Mouse (Mus musculus) neural tube, embryonic 12.5 days (tissue): ENCODE data around the gene Tbc1d30. TPM values are rescaled to one million over a fixed set of nuclear protein-coding genes. Genes with fewer than 3 reads are reported as not detected.
A peak's percentile ranks its signal among the peaks of the same experiment; 100 is the strongest.

Experiments used
- ATAC-seq: fragments of 200-750 bp; cut with Nextera tagmentation; 2 replicates; pipeline ENCODE4 v1.8.0; 2017; ENCODE audit warnings: low read depth, mild to moderate bottlenecking, moderate TSS enrichment, moderate library complexity; ENCODE audit not compliant: low FRiP score
- H3K27ac ChIP-seq: fragments of 300-500 bp; sonication (generic); 2 replicates; pipeline ENCODE4 v1.5.1; 2016
- H3K27me3 ChIP-seq: fragments of 300-500 bp; sonication (generic); replicated peaks from 2 replicates; pipeline ENCODE4 v1.6.1; 2016; ENCODE audit warnings: mild to moderate bottlenecking
- H3K36me3 ChIP-seq: fragments of 300-500 bp; sonication (generic); 2 replicates; pipeline ENCODE4 v1.6.1; 2016; ENCODE audit warnings: mild to moderate bottlenecking
- H3K4me1 ChIP-seq: fragments of 300-500 bp; sonication (generic); 2 replicates; pipeline ENCODE4 v1.6.1; 2016
- H3K4me2 ChIP-seq: fragments of 300-500 bp; sonication (generic); replicated peaks from 2 replicates; pipeline ENCODE4 v1.6.1; 2016; ENCODE audit warnings: mild to moderate bottlenecking
- H3K4me3 ChIP-seq: fragments of 300-500 bp; sonication (generic); 2 replicates; pipeline ENCODE4 v1.5.1; 2016
- H3K9ac ChIP-seq: fragments of 300-500 bp; sonication (generic); 2 replicates; pipeline ENCODE4 v1.6.1; 2016; ENCODE audit warnings: mild to moderate bottlenecking
- H3K9me3 ChIP-seq: fragments of 300-500 bp; sonication (generic); 2 replicates; pipeline ENCODE4 v1.6.1; 2016; ENCODE audit warnings: mild to moderate bottlenecking
- WGBS: fragments of 180-500 bp; shearing (Covaris S2); methylation state at CpG from one replicate; pipeline ENCODE4 v1.1.7; 2016; 5-methylcytosine and 5-hydroxymethylcytosine counted together
- polyA plus RNA-seq: library from polyadenylated mRNA; unstranded; fragments of >200 nt; fragmentation: Nextera tagmentation; extraction: Ambion mirVana; gene quantifications from 2 replicates; pipeline ENCODE4 v1.2.1, GENCODE M21; 2016

Gene Tbc1d30
- polyA plus RNA-seq = 8.1 and 9.0 TPM in 2 replicates

DNA sequence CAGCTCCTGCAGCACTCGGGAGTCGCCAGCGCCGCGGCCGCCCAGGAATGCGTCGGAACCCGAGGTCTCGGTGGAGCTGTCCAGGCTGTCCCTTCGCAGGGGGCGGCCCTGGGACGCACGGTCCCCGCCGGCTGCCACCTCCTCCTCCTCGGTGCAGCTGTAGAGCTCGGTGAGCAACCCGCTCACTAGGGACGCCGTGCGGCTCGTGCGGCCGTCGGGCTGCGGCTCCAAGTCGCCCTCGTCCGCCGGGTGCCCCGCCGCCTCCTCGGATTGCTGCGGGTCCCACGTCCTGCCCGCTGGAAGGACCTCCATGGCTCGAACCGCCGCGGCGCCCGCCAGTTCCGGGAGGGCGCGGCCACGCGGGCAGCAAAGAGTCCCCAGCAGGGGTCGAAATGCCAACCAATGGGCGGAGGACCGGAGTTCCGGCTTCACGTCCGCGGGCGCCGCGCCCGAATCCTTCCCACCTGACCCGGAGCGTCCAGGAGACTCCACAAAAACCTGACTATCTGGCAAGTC is at the start of gene Tbc1d30:
Gene Tbc1d30 (minus strand): TSS at position 213 of the 516 bp plus-strand sequence.
- Histone ChIP-seq H3K27me3 (peaks cover 34% of the 10 kb centered on the region), H3K9ac (peak within 1 kb of the TSS; percentile 49), H3K36me3 (no peaks in the 10 kb centered on the region), H3K4me2 (peak within 1 kb of the TSS; percentile 98), H3K27ac (no peak within 1 kb of the TSS), H3K4me1 (peaks cover 13% of the 10 kb centered on the region), H3K4me3 (peak within 1 kb of the TSS; percentile 46), H3K9me3 (peaks cover 6% of the 10 kb centered on the region; the same call in 1 of the 2 replicates)
- peak; percentile 76 for ATAC-seq
- WGBS = under 1% methylated on average over 55 of the region's 61 CpGs

DNA sequence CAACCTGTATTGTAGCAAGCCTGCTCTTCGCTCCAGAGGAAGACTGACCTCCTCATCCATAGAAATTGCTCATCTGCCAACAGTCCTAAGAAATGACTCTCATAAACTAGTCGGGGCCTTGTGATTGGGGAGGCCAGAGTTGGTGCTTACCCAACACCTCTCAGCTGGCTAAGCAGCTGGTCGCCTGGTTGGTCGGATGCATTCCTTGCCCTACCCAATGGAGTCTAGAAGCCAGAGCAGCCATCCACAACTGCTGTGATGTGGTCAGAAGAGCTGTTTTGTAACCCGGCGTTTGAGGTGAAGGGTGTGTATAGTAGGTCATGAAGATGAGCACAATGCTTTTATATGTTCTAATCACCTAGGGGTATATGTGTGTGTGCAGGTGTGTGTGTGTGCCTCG is 47.5 kb upstream of the Tbc1d30 start:
- no peak overlapping the region for H3K4me3 ChIP-seq
- H3K9ac ChIP-seq = no peak overlapping the region
- H3K27ac ChIP-seq = no peak overlapping the region
- whole genome bisulfite sequencing = 89% methylated on average over 7 of the region's 7 CpGs
- ATAC-seq = no peak
- H3K27me3 ChIP-seq = no peaks in the 10 kb centered on the region
- H3K4me2 ChIP-seq = no peak overlapping the region
- H3K4me1 ChIP-seq = no peaks in the 10 kb centered on the region
- peaks cover 30% of the 10 kb centered on the region for H3K36me3 ChIP-seq
- H3K9me3 ChIP-seq = no peaks in the 10 kb centered on the region

DNA sequence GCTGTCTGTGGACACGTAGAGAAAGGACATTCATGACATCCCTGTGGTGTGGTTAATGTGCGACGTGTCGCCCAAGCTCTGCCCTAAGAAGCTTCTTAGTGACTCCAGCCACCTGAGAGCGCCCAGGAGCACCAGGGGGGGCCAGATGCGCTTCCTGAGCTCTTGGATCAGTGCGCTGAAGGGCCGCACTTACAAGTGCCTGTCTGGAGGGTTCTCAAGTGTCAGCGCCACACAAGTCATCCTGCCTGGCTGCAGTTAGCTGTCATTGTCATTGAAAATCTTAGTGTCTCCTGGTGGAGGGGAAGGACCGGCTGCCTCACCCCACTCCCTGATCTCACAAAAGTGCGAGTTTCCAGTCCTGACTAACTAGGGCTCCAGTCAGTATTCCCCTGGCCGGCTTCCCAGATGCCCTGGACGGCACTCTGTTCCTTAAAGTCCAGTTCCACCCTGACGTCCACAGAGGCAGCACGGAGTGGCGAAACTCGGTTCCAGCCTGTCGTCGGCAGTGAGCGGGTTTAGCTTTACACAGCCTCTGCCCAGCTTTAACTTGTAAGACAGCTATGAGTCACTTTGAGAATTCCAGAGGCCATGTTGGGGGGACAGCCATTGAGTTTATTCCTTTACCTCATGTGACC is 44.6 kb upstream of the Tbc1d30 start:
- WGBS = 89% methylated on average over 20 of the region's 20 CpGs

GRCm38 (mm10) chr10:121394789-121395325 is 43.8 kb upstream of the Tbc1d30 start:
- no peaks in the 10 kb centered on the region for H3K27me3 ChIP-seq
- no peak overlapping the region for H3K4me2 ChIP-seq
- H3K9ac ChIP-seq = no peak overlapping the region
- H3K4me3 ChIP-seq = no peak overlapping the region
- peaks cover 67% of the 10 kb centered on the region for H3K36me3 ChIP-seq
- no peak overlapping the region for H3K27ac ChIP-seq
- ATAC-seq = no peak
- H3K9me3 ChIP-seq = no peaks in the 10 kb centered on the region
- H3K4me1 ChIP-seq = no peaks in the 10 kb centered on the region
- WGBS = 91% methylated on average over 18 of the region's 18 CpGs

More for the DNA sequence above, 44.6 kb upstream of the Tbc1d30 start:
- Histone ChIP-seq H3K9ac (no peak overlapping the region), H3K4me2 (no peak overlapping the region), H3K27ac (no peak overlapping the region), H3K27me3 (no peaks in the 10 kb centered on the region), H3K9me3 (no peaks in the 10 kb centered on the region), H3K4me1 (no peaks in the 10 kb centered on the region), H3K4me3 (no peak overlapping the region), H3K36me3 (peaks cover 59% of the 10 kb centered on the region)
- no peak for ATAC-seq

GRCm38 (mm10) chr10:121394270-121394669 is 43.2 kb upstream of the Tbc1d30 start:
- Histone ChIP-seq H3K4me2 (no peak overlapping the region), H3K27ac (no peak overlapping the region), H3K9me3 (no peaks in the 10 kb centered on the region), H3K4me3 (no peak overlapping the region), H3K9ac (no peak overlapping the region), H3K36me3 (peaks cover 73% of the 10 kb centered on the region), H3K27me3 (no peaks in the 10 kb centered on the region), H3K4me1 (no peaks in the 10 kb centered on the region)
- no peak for ATAC-seq
- 80% methylated on average over 6 of the region's 6 CpGs for WGBS

GRCm38 (mm10) chr10:121391901-121392300 is 40.8 kb upstream of the Tbc1d30 start:
- ATAC-seq = no peak
- H3K4me3 ChIP-seq = no peak overlapping the region
- H3K36me3 ChIP-seq = peaks cover 88% of the 10 kb centered on the region
- H3K27ac ChIP-seq = no peak overlapping the region
- no peaks in the 10 kb centered on the region for H3K27me3 ChIP-seq
- H3K9ac ChIP-seq = no peak overlapping the region
- 95% methylated on average over 8 of the region's 8 CpGs for WGBS
- H3K4me2 ChIP-seq = no peak overlapping the region
- H3K9me3 ChIP-seq = no peaks in the 10 kb centered on the region
- no peaks in the 10 kb centered on the region for H3K4me1 ChIP-seq

DNA sequence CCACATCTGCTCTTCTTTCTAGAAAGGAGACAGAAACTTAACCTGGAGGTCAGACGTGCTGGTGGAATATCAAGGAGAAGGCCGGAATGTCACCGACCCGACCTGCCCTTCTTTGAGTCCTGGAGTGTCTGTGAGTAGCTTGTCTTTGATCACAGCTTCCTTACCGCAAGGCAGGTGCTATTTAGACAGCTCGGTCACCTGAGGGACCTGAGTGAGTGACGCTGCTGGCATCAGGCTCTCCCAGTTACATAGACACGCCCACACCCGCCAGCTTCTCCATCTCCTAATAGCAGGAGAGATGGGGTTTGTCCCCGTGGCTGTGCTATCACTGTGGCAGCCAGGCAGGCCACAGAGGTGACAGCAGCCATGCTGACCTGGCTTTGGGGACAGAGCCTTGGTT is 39.5 kb upstream of the Tbc1d30 start:
- no peaks in the 10 kb centered on the region for H3K27me3 ChIP-seq
- no peak overlapping the region for H3K4me3 ChIP-seq
- 90% methylated on average over 10 of the region's 10 CpGs for WGBS
- no peaks in the 10 kb centered on the region for H3K4me1 ChIP-seq
- no peak overlapping the region for H3K4me2 ChIP-seq
- no peak overlapping the region for H3K9ac ChIP-seq
- H3K9me3 ChIP-seq = no peaks in the 10 kb centered on the region
- H3K27ac ChIP-seq = no peak overlapping the region
- H3K36me3 ChIP-seq = peaks cover 84% of the 10 kb centered on the region
- no peak for ATAC-seq

DNA sequence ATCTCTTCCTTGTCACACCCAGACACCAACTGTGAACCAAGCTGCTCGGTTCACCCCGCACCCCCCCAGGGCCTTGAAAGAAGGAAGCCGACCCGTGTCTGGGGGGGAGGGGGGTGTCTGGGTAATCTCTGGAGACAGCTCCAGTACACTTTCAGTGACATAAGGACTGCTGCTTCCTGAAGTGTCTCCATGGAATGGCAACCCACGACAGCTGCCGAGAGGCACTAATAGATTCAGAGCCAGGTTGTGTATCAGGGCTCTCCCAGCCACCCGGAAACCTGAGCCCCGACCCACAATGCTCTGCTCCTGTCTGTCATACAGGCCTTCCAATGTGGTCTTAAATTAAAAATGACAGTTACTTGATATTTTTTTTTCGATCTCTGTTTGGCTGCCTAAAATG is 35.3 kb upstream of the Tbc1d30 start:
- WGBS = 70% methylated on average over 9 of the region's 9 CpGs
- H3K9me3 ChIP-seq = no peaks in the 10 kb centered on the region
- no peaks in the 10 kb centered on the region for H3K27me3 ChIP-seq
- no peak overlapping the region for H3K4me2 ChIP-seq
- no peak overlapping the region for H3K4me3 ChIP-seq
- H3K9ac ChIP-seq = no peak overlapping the region
- no peaks in the 10 kb centered on the region for H3K4me1 ChIP-seq
- 0 out of 2 replicates have a peak, but pooled peaks have one; percentile 50 for ATAC-seq
- peaks cover 78% of the 10 kb centered on the region for H3K36me3 ChIP-seq
- H3K27ac ChIP-seq = no peak overlapping the region

DNA sequence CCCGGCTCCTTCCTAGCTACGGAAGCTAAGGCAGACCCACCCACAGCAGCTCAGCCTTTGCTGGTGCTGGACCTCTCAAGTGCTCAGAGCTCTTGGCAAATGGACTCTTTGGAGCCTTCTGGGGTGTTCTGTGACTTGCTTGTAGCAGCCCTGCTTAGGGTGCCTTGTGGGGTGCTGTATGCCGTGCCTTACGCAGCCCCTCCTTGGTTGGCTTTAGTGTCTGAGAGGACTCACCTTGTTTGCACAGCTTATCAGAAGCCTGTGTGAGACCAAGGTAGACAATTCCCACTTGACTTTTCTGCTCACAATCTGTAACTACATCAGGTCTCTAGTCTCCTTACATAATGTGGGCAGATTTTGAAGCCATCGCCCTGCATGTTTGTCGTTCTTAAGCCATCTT is 34.6 kb upstream of the Tbc1d30 start:
- Histone ChIP-seq H3K4me3 (no peak overlapping the region), H3K27me3 (no peaks in the 10 kb centered on the region), H3K9me3 (no peaks in the 10 kb centered on the region), H3K9ac (no peak overlapping the region), H3K4me1 (no peaks in the 10 kb centered on the region), H3K27ac (no peak overlapping the region), H3K36me3 (peaks cover 78% of the 10 kb centered on the region), H3K4me2 (no peak overlapping the region)
- 96% methylated on average over 6 of the region's 6 CpGs for WGBS
- no peak for ATAC-seq

- Histone ChIP-seq H3K9ac (no peak overlapping the region), H3K4me2 (no peak overlapping the region), H3K4me1 (no peaks in the 10 kb centered on the region), H3K9me3 (no peaks in the 10 kb centered on the region), H3K27ac (no peak overlapping the region), H3K4me3 (no peak overlapping the region), H3K36me3 (peaks cover 76% of the 10 kb centered on the region), H3K27me3 (no peaks in the 10 kb centered on the region)
- no peak for ATAC-seq
- 93% methylated on average over 13 of the region's 13 CpGs for WGBS
These were observed 33.6 kb upstream of the Tbc1d30 start for GRCm38 (mm10) chr10:121384710-121385109.

DNA sequence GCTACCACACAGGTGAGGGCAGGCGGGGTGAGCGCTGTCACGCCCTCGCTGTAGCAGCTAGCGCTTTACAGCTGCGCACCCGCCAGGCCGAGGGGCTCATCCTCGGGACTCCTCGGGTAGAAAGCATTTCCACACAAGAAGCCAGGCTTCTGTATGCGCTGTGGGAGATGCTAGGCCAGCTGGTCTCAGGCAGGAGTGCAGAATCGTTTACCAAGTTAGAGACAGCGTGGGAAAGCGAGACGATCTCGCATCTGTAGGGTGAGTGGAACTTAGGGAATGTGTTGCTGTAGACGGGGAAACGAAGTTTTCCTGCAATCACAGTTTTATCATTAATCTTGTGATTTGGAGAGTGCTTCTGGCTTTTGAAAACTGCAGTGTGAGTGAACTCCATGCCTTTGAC is 30.2 kb upstream of the Tbc1d30 start:
- 94% methylated on average over 18 of the region's 18 CpGs for WGBS
- Histone ChIP-seq H3K9ac (no peak overlapping the region), H3K9me3 (no peaks in the 10 kb centered on the region), H3K27me3 (no peaks in the 10 kb centered on the region), H3K4me1 (no peaks in the 10 kb centered on the region), H3K36me3 (peaks cover 86% of the 10 kb centered on the region), H3K27ac (no peak overlapping the region), H3K4me3 (no peak overlapping the region), H3K4me2 (no peak overlapping the region)
- ATAC-seq = no peak

GRCm38 (mm10) chr10:121379387-121379786 is 28.3 kb upstream of the Tbc1d30 start:
- H3K4me1 ChIP-seq = 0 out of 2 replicates have a peak, but pooled peaks cover 5% of the 10 kb centered on the region
- ATAC-seq = no peak
- no peak overlapping the region for H3K4me2 ChIP-seq
- no peak overlapping the region for H3K9ac ChIP-seq
- H3K27me3 ChIP-seq = no peaks in the 10 kb centered on the region
- peaks cover 89% of the 10 kb centered on the region for H3K36me3 ChIP-seq
- WGBS = 96% methylated on average over 3 of the region's 3 CpGs
- H3K4me3 ChIP-seq = no peak overlapping the region
- H3K9me3 ChIP-seq = no peaks in the 10 kb centered on the region
- no peak overlapping the region for H3K27ac ChIP-seq
